Mouse (Mus musculus): ENCODE data around the gene Rraga. TPM values are rescaled to one million over a fixed set of nuclear protein-coding genes. Genes with fewer than 3 reads are reported as not detected.

Rraga gene
- total RNA-seq (2014; rRNA removed) (18.8 and 21.3 TPM in 2 replicates), polyA plus RNA-seq (2012; rRNA removed) (20.9 and 22.2 TPM in 2 replicates)

- Histone ChIP-seq H3K9ac (ENCODE audit: low read depth, low read length) (peak within 1 kb of the TSS; percentile 88), H3K27ac (replicated peaks; ENCODE audit: insufficient read depth, low read depth, low read length) (peak within 1 kb of the TSS; percentile 90), H3K4me1 (ENCODE audit: control insufficient read depth, insufficient read depth, low read length) (peaks cover 11% of the 10 kb centered on the region), H3K27me3 (ENCODE audit: control insufficient read depth, insufficient read depth, low read length) (no peaks in the 10 kb centered on the region), H3K79me2 (ENCODE audit: control insufficient read depth, insufficient read depth, low read length) (peaks cover 14% of the 10 kb centered on the region; the same call in 1 of the 2 replicates), H3K4me3 (ENCODE audit: insufficient read depth, low read depth, low read length) (peak within 1 kb of the TSS; percentile 83), H3K36me3 (ENCODE audit: control insufficient read depth, insufficient read depth, low read length) (no peaks in the 10 kb centered on the region)
- peak; percentile 71 for DNase-seq (ENCODE audit: extremely low read depth, low read depth, low spot score)
- TF ChIP-seq POLR2A (IDR thresholded peaks at IDR 0.05; ENCODE audit: extremely low read depth, insufficient read depth, low read length) (peak; percentile 81), CTCF (IDR thresholded peaks at IDR 0.05; ENCODE audit: low read depth, low read length) (peak; percentile 92)
- under 1% methylated on average over 53 of the region's 53 CpGs for WGBS
Observed at GRCm38 (mm10) chr4:86575283-86575983, at the start of gene Rraga. Gene Rraga (plus strand): TSS chr4:86575668.

GRCm38 (mm10) chr4:86527162-86528136 lies 48.0 kb upstream of the Rraga start:
- TF ChIP-seq CTCF (IDR thresholded peaks at IDR 0.05; ENCODE audit: low read depth, low read length) (no peak), POLR2A (IDR thresholded peaks at IDR 0.05; ENCODE audit: extremely low read depth, insufficient read depth, low read length) (no peak)
- WGBS: 81% methylated on average over 11 of the region's 11 CpGs

GRCm38 (mm10) chr4:86529161-86529560 lies 46.3 kb upstream of the Rraga start:
- Histone ChIP-seq H3K9ac (ENCODE audit: low read depth, low read length) (no peak overlapping the region), H3K79me2 (ENCODE audit: control insufficient read depth, insufficient read depth, low read length) (no peaks in the 10 kb centered on the region), H3K27ac (replicated peaks; ENCODE audit: insufficient read depth, low read depth, low read length) (no peak overlapping the region), H3K4me1 (ENCODE audit: control insufficient read depth, insufficient read depth, low read length) (no peaks in the 10 kb centered on the region), H3K4me3 (ENCODE audit: insufficient read depth, low read depth, low read length) (no peak overlapping the region), H3K27me3 (ENCODE audit: control insufficient read depth, insufficient read depth, low read length) (no peaks in the 10 kb centered on the region), H3K36me3 (ENCODE audit: control insufficient read depth, insufficient read depth, low read length) (no peaks in the 10 kb centered on the region)
- no peak for DNase-seq (ENCODE audit: extremely low read depth, low read depth, low spot score)
- WGBS: 72% methylated on average over 6 of the region's 6 CpGs
- TF ChIP-seq CTCF (IDR thresholded peaks at IDR 0.05; ENCODE audit: low read depth, low read length) (no peak), POLR2A (IDR thresholded peaks at IDR 0.05; ENCODE audit: extremely low read depth, insufficient read depth, low read length) (no peak)

More at GRCm38 (mm10) chr4:86527162-86528136, 48.0 kb upstream of the Rraga start:
- Histone ChIP-seq H3K9ac (ENCODE audit: low read depth, low read length) (no peak overlapping the region), H3K27ac (replicated peaks; ENCODE audit: insufficient read depth, low read depth, low read length) (no peak overlapping the region), H3K4me3 (ENCODE audit: insufficient read depth, low read depth, low read length) (no peak overlapping the region), H3K79me2 (ENCODE audit: control insufficient read depth, insufficient read depth, low read length) (no peaks in the 10 kb centered on the region), H3K4me1 (ENCODE audit: control insufficient read depth, insufficient read depth, low read length) (no peaks in the 10 kb centered on the region), H3K27me3 (ENCODE audit: control insufficient read depth, insufficient read depth, low read length) (no peaks in the 10 kb centered on the region), H3K36me3 (ENCODE audit: control insufficient read depth, insufficient read depth, low read length) (no peaks in the 10 kb centered on the region)
- no peak for DNase-seq (ENCODE audit: extremely low read depth, low read depth, low spot score)

GRCm38 (mm10) chr4:86533406-86534090 lies 41.9 kb upstream of the Rraga start:
- Histone ChIP-seq H3K27ac (replicated peaks; ENCODE audit: insufficient read depth, low read depth, low read length) (no peak overlapping the region), H3K36me3 (ENCODE audit: control insufficient read depth, insufficient read depth, low read length) (no peaks in the 10 kb centered on the region), H3K9ac (ENCODE audit: low read depth, low read length) (no peak overlapping the region), H3K27me3 (ENCODE audit: control insufficient read depth, insufficient read depth, low read length) (no peaks in the 10 kb centered on the region), H3K4me3 (ENCODE audit: insufficient read depth, low read depth, low read length) (no peak overlapping the region), H3K79me2 (ENCODE audit: control insufficient read depth, insufficient read depth, low read length) (no peaks in the 10 kb centered on the region), H3K4me1 (ENCODE audit: control insufficient read depth, insufficient read depth, low read length) (no peaks in the 10 kb centered on the region)
- 89% methylated on average over 8 of the region's 8 CpGs for WGBS
- TF ChIP-seq POLR2A (IDR thresholded peaks at IDR 0.05; ENCODE audit: extremely low read depth, insufficient read depth, low read length) (no peak), CTCF (IDR thresholded peaks at IDR 0.05; ENCODE audit: low read depth, low read length) (no peak)
- DNase-seq (ENCODE audit: extremely low read depth, low read depth, low spot score): no peak

GRCm38 (mm10) chr4:86534091-86534481 lies 41.4 kb upstream of the Rraga start:
- no peak for TF ChIP-seq CTCF (IDR thresholded peaks at IDR 0.05; ENCODE audit: low read depth, low read length)
- TF ChIP-seq POLR2A (IDR thresholded peaks at IDR 0.05; ENCODE audit: extremely low read depth, insufficient read depth, low read length): no peak
- Histone ChIP-seq H3K9ac (ENCODE audit: low read depth, low read length) (no peak overlapping the region), H3K27ac (replicated peaks; ENCODE audit: insufficient read depth, low read depth, low read length) (no peak overlapping the region), H3K79me2 (ENCODE audit: control insufficient read depth, insufficient read depth, low read length) (no peaks in the 10 kb centered on the region), H3K4me1 (ENCODE audit: control insufficient read depth, insufficient read depth, low read length) (no peaks in the 10 kb centered on the region), H3K36me3 (ENCODE audit: control insufficient read depth, insufficient read depth, low read length) (no peaks in the 10 kb centered on the region), H3K27me3 (ENCODE audit: control insufficient read depth, insufficient read depth, low read length) (no peaks in the 10 kb centered on the region), H3K4me3 (ENCODE audit: insufficient read depth, low read depth, low read length) (no peak overlapping the region)
- WGBS: 79% methylated on average over 5 of the region's 5 CpGs
- DNase-seq (ENCODE audit: extremely low read depth, low read depth, low spot score): no peak
